Mouse (Mus musculus) embryonic facial prominence, embryonic 13.5 days (tissue): ENCODE measurements around the gene Osbpl9. TPM values are rescaled to one million over a fixed set of nuclear protein-coding genes. Genes with fewer than 3 reads are reported as not detected.

ENCODE experiments used
- ATAC-seq: fragments of 200-750 bp; cut with Nextera tagmentation; 2 replicates; pipeline ENCODE4 v1.8.0; 2017; ENCODE audit warnings: low read depth; ENCODE audit not compliant: insufficient number of reproducible peaks, insufficient read depth, low FRiP score, low TSS enrichment
- H3K27ac ChIP-seq: fragments of 300-500 bp; sonication (generic); 2 replicates; pipeline ENCODE4 v1.5.1; 2015; ENCODE audit warnings: moderate library complexity, mild to moderate bottlenecking, inconsistent platforms
- H3K27me3 ChIP-seq: fragments of 300-500 bp; sonication (generic); 2 replicates; pipeline ENCODE4 v1.6.1; 2015; ENCODE audit warnings: mild to moderate bottlenecking, inconsistent platforms
- H3K36me3 ChIP-seq: fragments of 300-500 bp; sonication (generic); 2 replicates; pipeline ENCODE4 v1.6.1; 2015; ENCODE audit warnings: mild to moderate bottlenecking, inconsistent platforms
- H3K4me1 ChIP-seq: fragments of 300-500 bp; sonication (generic); 2 replicates; pipeline ENCODE4 v1.6.1; 2015; ENCODE audit warnings: inconsistent platforms
- H3K4me2 ChIP-seq: fragments of 300-500 bp; sonication (generic); 2 replicates; pipeline ENCODE4 v1.6.1; 2015; ENCODE audit warnings: moderate library complexity, mild to moderate bottlenecking, inconsistent platforms
- H3K4me3 ChIP-seq: fragments of 300-500 bp; sonication (generic); 2 replicates; pipeline ENCODE4 v1.5.1; 2015; ENCODE audit warnings: mild to moderate bottlenecking, inconsistent platforms
- H3K9ac ChIP-seq: fragments of 300-500 bp; sonication (generic); 2 replicates; pipeline ENCODE4 v1.6.1; 2015; ENCODE audit warnings: mild to moderate bottlenecking, inconsistent platforms
- H3K9me3 ChIP-seq: fragments of 300-500 bp; sonication (generic); 2 replicates; pipeline ENCODE4 v1.6.1; 2016; ENCODE audit warnings: inconsistent platforms
- WGBS: fragments of 180-500 bp; shearing (Covaris S2); methylation state at CpG from one replicate; pipeline ENCODE4 v1.1.7; 2015; ENCODE audit warnings: mixed read lengths; 5-methylcytosine and 5-hydroxymethylcytosine counted together
- polyA plus RNA-seq: library from polyadenylated mRNA; unstranded; fragments of >200 nt; fragmentation: Nextera tagmentation; extraction: Ambion mirVana; gene quantifications from 2 replicates; pipeline ENCODE4 v1.2.1, GENCODE M21; 2015

Gene Osbpl9
- polyA plus RNA-seq, 1 experiment from 2014 or later, result 68.2 TPM

DNA sequence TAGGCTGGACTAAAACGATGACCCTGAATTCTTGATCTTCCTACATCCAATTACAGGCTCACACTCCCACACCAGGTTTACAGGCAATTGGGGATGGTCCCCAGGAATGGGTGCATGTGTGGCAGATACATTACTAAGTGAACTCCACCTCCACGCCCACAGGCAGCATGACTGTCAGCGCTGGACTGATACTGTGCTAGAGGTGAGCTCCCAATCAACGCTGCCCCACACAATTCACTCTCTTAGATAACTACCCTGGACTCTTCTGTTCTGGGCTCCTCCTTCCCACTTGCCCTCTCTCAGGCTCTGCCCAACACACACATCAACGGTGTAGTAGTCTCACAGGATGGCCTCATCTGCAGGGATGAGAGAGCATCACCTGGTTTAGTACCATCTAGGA, 109.7 kb downstream of the Osbpl9 start:
- Histone ChIP-seq H3K4me1 (0 out of 2 replicates have a peak, but pooled peaks cover 2% of the 10 kb centered on the region), H3K9me3 (no peaks in the 10 kb centered on the region), H3K27me3 (no peaks in the 10 kb centered on the region), H3K9ac (0 out of 2 replicates have a peak overlapping the region, but pooled peaks have one; percentile 6), H3K27ac (no peak overlapping the region), H3K4me2 (no peak overlapping the region), H3K4me3 (no peak overlapping the region), H3K36me3 (peaks cover 10% of the 10 kb centered on the region; the same call in 1 of the 2 replicates)
- ATAC-seq, result no peak
- 91% methylated on average over 5 of the region's 5 CpGs for WGBS

DNA sequence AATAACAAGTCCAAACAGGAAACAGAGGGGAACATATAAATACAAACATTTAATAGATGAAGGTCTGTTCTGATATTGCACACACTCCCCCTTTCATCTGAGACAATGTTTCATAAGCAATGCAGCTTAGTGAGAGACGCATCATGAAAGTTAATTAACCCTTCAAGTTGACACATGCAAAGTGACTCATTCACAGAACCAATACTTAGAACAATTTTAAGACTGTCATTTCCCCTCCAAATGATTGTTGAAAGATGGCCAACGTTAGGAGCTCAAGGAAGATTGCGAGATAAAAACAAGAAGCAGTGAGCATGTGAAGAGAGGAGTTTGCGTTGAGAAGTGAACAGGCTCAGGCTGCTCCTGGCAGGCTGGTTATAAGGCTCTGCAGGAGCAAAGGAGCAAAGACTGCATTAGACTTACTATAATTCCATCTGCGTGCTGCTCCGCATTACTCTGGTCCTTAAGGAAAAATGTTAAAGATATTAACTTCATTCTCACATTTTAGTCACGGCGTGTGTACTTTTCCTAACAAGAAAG, 110.8 kb downstream of the Osbpl9 start:
- Histone ChIP-seq H3K4me3 (no peak overlapping the region), H3K4me2 (no peak overlapping the region), H3K36me3 (peaks cover 4% of the 10 kb centered on the region; the same call in 1 of the 2 replicates), H3K4me1 (0 out of 2 replicates have a peak, but pooled peaks cover 2% of the 10 kb centered on the region), H3K27ac (no peak overlapping the region), H3K27me3 (no peaks in the 10 kb centered on the region), H3K9me3 (no peaks in the 10 kb centered on the region), H3K9ac (no peak overlapping the region)
- 83% methylated on average over 8 of the region's 8 CpGs for WGBS
- no peak for ATAC-seq

DNA sequence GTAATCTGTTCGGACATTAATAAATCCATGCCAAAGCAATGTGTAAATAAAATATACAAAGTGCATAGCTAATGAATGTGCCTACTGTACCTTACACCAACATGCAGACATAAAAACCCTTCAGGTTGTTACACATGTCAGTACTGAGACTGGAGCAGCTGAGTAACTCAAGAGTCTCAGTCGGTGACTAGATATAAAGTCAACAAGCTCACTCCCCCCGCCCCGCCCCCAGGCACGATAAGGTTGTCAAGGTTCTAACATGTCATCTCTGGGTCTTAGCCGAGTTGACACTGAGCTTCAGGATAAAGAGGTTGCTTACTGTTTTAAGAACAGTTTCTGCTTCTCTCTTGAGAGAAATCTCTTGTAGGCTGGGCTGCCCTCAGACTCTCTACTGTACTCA, 112.1 kb downstream of the Osbpl9 start:
- H3K4me2 ChIP-seq, result no peak overlapping the region
- 73% methylated on average over 6 of the region's 6 CpGs for WGBS
- no peaks in the 10 kb centered on the region for H3K9me3 ChIP-seq
- ATAC-seq, result no peak
- peak overlapping the region; percentile 3; the same call in 1 of the 2 replicates for H3K27ac ChIP-seq
- H3K27me3 ChIP-seq, result no peaks in the 10 kb centered on the region
- 0 out of 2 replicates have a peak, but pooled peaks cover 2% of the 10 kb centered on the region for H3K4me1 ChIP-seq
- no peak overlapping the region for H3K4me3 ChIP-seq
- H3K9ac ChIP-seq, result no peak overlapping the region
- peaks cover 8% of the 10 kb centered on the region; the same call in 1 of the 2 replicates for H3K36me3 ChIP-seq

DNA sequence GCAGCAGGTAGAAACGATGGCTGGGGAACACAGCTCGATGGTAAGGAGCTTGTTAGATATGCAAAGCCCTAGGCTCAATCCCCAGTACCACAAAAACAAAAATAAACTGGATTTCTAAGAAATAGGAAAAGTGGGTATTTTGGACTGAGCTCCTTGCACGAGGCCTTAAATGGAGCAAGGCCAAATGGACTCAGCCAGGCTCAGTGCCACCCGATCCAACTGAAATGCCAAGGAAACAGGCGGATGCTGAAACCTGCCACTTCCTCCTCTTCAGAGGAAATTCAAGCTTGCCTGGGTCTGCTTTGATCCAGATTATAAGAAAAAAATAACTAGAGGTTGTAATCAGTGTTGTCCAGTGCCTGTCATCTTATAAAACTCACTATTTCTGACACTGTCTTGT, 112.9 kb downstream of the Osbpl9 start:
- Histone ChIP-seq H3K4me2 (no peak overlapping the region), H3K9ac (no peak overlapping the region), H3K4me1 (0 out of 2 replicates have a peak, but pooled peaks cover 2% of the 10 kb centered on the region), H3K27ac (no peak overlapping the region), H3K9me3 (no peaks in the 10 kb centered on the region), H3K36me3 (peaks cover 8% of the 10 kb centered on the region), H3K27me3 (no peaks in the 10 kb centered on the region), H3K4me3 (no peak overlapping the region)
- ATAC-seq, result no peak
- WGBS, result 84% methylated on average over 5 of the region's 5 CpGs

DNA sequence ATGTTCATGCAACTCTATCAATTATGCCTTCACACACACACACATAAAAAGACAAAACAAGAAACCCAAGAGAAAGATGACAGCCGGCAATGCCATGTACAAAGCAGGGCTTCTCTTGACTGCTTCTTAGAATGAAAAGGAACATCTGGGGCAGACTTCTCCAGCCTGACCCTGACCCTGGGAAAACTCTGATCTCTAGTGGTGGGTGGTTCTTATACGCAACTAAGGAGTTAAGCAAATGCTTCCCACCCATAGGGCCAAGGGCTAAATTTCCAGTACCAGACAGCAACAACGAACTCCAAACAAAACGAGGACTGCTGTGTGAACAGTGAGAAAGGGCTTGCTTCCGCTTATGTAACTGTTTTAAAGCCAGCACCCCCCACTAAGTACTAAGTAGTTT, 122.0 kb downstream of the Osbpl9 start:
- Histone ChIP-seq H3K36me3 (peaks cover 50% of the 10 kb centered on the region), H3K9ac (no peak overlapping the region), H3K4me3 (no peak overlapping the region), H3K27ac (no peak overlapping the region), H3K9me3 (no peaks in the 10 kb centered on the region), H3K4me1 (no peaks in the 10 kb centered on the region), H3K4me2 (no peak overlapping the region), H3K27me3 (no peaks in the 10 kb centered on the region)
- WGBS, result 71% methylated on average over 5 of the region's 5 CpGs
- no peak for ATAC-seq

DNA sequence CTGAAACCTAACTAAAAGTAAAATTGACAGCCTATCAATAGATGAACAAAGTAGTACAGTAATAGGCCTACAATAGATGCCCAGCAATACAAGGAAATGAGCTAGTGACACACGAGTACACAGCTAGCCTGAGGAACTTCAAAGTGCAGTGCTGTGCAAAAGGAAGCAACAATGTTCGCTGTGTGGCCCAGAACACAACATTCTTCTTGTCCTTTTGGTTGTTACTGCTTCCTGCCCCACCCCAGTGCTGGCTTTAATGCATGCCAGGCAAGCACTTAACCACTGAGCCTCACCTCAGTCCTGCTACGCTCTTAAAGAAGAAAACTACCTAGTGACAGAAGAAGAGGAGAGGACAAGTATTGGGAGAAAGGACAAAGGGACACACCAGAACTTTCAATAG, 122.4 kb downstream of the Osbpl9 start:
- Histone ChIP-seq H3K27ac (no peak overlapping the region), H3K4me1 (no peaks in the 10 kb centered on the region), H3K9ac (no peak overlapping the region), H3K4me2 (no peak overlapping the region), H3K36me3 (peaks cover 50% of the 10 kb centered on the region), H3K9me3 (no peaks in the 10 kb centered on the region), H3K27me3 (no peaks in the 10 kb centered on the region), H3K4me3 (no peak overlapping the region)
- 67% methylated on average over 3 of the region's 3 CpGs for WGBS
- no peak for ATAC-seq

DNA sequence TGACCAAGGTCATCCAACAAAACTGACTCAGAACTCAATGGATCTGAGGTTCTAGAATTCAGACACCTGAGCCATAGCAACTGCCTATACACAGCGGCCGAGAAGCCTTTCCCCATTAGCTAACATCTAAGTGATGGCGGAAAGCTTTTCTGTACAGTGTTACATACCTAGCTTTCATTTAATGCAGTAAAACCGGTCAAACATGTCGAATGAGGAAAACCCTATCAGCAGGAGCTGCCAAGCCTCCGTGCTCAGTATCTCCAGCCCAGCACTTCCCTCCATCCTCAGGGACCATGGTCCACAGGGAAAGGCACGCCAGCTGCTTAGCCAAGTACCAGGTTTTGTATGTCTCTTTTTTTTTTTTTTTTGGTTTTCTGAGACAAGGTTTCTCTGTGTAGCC, 123.1 kb downstream of the Osbpl9 start:
- H3K9ac ChIP-seq, result no peak overlapping the region
- peaks cover 48% of the 10 kb centered on the region for H3K36me3 ChIP-seq
- H3K9me3 ChIP-seq, result no peaks in the 10 kb centered on the region
- no peak overlapping the region for H3K27ac ChIP-seq
- WGBS, result 77% methylated on average over 7 of the region's 7 CpGs
- no peak overlapping the region for H3K4me3 ChIP-seq
- no peak for ATAC-seq
- H3K4me1 ChIP-seq, result no peaks in the 10 kb centered on the region
- H3K27me3 ChIP-seq, result no peaks in the 10 kb centered on the region
- H3K4me2 ChIP-seq, result no peak overlapping the region

DNA sequence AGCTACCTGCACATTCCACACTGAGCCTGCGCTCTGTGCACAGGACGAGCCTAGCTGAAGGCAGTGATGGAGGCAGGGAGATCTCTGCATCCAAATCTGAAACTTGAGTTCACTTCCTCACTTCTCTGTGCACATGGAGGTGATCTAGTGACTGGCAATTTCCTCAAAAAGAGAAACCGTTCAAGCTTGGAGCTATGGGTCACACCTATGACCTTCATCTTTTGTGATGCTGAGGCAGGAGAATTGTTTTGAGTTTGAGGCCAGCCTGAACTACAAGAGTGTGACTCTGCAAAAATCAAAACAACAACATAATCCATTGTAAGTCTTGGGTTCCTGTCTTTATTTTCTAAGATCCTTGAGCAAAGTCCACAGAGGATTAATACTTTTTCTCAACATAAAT, 128.8 kb downstream of the Osbpl9 start:
- 72% methylated on average over 3 of the region's 3 CpGs for WGBS

DNA sequence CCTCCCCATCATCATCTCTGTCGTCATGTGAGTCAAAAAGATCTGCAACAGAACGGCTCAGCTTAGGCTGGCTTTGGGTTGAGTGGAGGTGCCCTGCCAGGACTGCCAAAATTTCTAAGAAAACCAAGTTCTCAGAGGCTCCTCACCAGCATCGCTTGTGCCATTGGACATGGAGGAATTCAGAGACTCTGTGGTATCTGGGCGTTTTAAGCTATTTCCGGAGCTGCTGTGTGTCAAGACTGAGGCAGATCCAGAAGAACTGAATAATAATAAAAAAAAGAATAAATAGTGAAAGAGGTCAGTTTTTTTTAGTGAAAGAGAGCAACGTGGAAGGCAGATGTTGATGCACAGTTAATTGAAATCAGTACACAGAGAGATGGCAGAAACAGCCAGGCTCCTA, 129.2 kb downstream of the Osbpl9 start:
- Histone ChIP-seq H3K36me3 (peaks cover 55% of the 10 kb centered on the region), H3K4me2 (no peak overlapping the region), H3K27ac (no peak overlapping the region), H3K4me3 (no peak overlapping the region), H3K9ac (no peak overlapping the region), H3K27me3 (no peaks in the 10 kb centered on the region), H3K9me3 (no peaks in the 10 kb centered on the region), H3K4me1 (no peaks in the 10 kb centered on the region)
- no peak for ATAC-seq
- 81% methylated on average over 6 of the region's 6 CpGs for WGBS

More for the DNA sequence above, 128.8 kb downstream of the Osbpl9 start:
- no peaks in the 10 kb centered on the region for H3K9me3 ChIP-seq
- no peak overlapping the region for H3K4me3 ChIP-seq
- no peaks in the 10 kb centered on the region for H3K4me1 ChIP-seq
- ATAC-seq, result no peak
- peaks cover 56% of the 10 kb centered on the region for H3K36me3 ChIP-seq
- H3K27me3 ChIP-seq, result no peaks in the 10 kb centered on the region
- no peak overlapping the region for H3K4me2 ChIP-seq
- H3K27ac ChIP-seq, result no peak overlapping the region
- no peak overlapping the region for H3K9ac ChIP-seq

DNA sequence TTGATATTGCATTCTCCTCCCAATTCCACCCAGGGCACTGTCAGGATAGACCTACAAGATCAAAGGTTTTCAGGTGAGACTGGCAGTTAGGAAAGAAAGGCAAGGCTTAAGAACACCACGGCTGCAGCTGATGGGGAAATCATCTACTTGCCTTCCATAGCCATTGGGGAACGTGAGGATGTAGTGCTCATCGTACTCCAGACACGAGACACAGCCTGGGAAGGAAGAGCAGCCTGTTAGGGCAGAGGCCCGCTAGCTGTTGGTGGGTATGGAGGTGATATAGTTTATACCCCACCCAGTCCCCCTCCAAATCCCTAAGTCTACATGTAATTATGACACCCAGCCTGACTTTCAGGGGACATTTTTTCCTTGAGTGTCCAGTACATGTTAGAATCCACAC, 136.4 kb downstream of the Osbpl9 start:
- no peaks in the 10 kb centered on the region for H3K9me3 ChIP-seq
- ATAC-seq, result no peak
- no peak overlapping the region for H3K4me2 ChIP-seq
- no peak overlapping the region for H3K27ac ChIP-seq
- H3K27me3 ChIP-seq, result no peaks in the 10 kb centered on the region
- H3K9ac ChIP-seq, result no peak overlapping the region
- 91% methylated on average over 5 of the region's 5 CpGs for WGBS
- H3K4me3 ChIP-seq, result no peak overlapping the region
- H3K4me1 ChIP-seq, result no peaks in the 10 kb centered on the region
- peaks cover 90% of the 10 kb centered on the region for H3K36me3 ChIP-seq

DNA sequence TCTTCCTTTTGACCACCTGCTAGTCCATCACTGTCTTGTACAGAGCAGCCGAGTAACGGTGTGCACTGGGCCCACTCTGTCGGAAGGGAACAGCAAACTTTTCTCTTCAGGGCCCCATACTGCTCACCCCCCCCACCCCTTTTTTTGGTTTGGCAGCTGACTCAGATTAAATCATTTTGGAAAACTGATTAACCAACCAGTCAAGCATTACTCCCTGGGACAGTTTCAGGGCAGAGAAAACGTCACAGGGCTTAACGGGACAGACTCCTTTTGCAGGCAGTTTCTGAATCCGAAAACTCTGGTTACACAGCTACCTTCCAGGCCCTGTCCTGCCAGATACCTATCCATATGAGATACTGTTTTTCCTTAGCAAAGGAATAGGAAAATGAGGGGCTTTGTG, 137.1 kb downstream of the Osbpl9 start:
- WGBS, result 79% methylated on average over 6 of the region's 6 CpGs
- no peak overlapping the region for H3K9ac ChIP-seq
- ATAC-seq, result no peak
- H3K27ac ChIP-seq, result no peak overlapping the region
- no peaks in the 10 kb centered on the region for H3K4me1 ChIP-seq
- H3K4me2 ChIP-seq, result no peak overlapping the region
- no peaks in the 10 kb centered on the region for H3K27me3 ChIP-seq
- H3K9me3 ChIP-seq, result no peaks in the 10 kb centered on the region
- H3K36me3 ChIP-seq, result peaks cover 90% of the 10 kb centered on the region
- H3K4me3 ChIP-seq, result no peak overlapping the region

DNA sequence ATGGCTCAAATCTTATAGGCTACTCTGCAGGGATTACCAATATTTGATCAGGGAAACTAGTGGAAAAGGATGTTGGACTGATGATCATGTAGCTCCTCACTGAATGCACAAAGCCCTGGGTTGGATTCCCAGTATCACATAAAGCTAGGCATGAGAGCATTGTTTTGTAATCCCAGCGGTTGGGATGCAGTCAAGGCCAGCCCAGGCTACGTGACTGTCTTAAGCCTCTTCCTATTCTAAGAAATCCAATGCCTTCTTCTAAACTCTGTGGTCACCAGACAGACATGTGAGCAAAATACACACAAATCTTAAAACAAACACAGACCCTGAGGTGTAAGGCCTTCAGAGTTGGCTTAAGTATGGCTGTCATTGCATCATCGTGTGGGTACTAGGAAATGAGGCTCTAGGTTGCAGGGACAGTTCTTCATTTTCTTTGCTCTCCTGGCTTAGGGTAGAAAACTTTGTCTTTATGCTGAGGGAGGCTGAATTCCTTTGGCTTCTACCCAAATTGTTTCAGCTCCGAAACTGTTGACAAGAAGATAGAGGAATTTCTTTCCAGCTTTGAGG, 142.7 kb downstream of the Osbpl9 start:
- Histone ChIP-seq H3K27ac (no peak overlapping the region), H3K9ac (no peak overlapping the region), H3K4me3 (no peak overlapping the region), H3K36me3 (peaks cover 94% of the 10 kb centered on the region), H3K4me2 (no peak overlapping the region), H3K9me3 (no peaks in the 10 kb centered on the region), H3K4me1 (no peaks in the 10 kb centered on the region), H3K27me3 (no peaks in the 10 kb centered on the region)
- ATAC-seq, result no peak
- 90% methylated on average over 4 of the region's 4 CpGs for WGBS
